Mouse (Mus musculus) kidney, adult 2 months (tissue): ENCODE results near the gene Zmym6. TPM values are rescaled to one million over a fixed set of nuclear protein-coding genes. Genes with fewer than 3 reads are reported as not detected.
"Not testable (repeated sequence)": the region's sequence is repeated elsewhere in the genome, so short reads cannot be mapped to it uniquely, and the experiment has no call there.

Source experiments
- DNase-seq: peaks from one replicate; pipeline ENCODE4 v3.0.0; 2021
- H3K27ac ChIP-seq: fragments of 200-500 bp; 2 replicates; pipeline ENCODE4 v1.5.1; 2012; ENCODE audit warnings: low read depth, low read length, control low read depth, inconsistent platforms; ENCODE audit not compliant: insufficient read depth
- H3K27me3 ChIP-seq: fragments of 200-500 bp; replicated peaks from 2 replicates; pipeline ENCODE4 v1.6.1; 2012; ENCODE audit warnings: mild to moderate bottlenecking, moderate library complexity, low read length, inconsistent platforms; ENCODE audit not compliant: control insufficient read depth, insufficient read depth
- H3K36me3 ChIP-seq: fragments of 200-500 bp; 2 replicates; pipeline ENCODE4 v1.6.1; 2012; ENCODE audit warnings: mild to moderate bottlenecking, moderate library complexity, low read length, inconsistent platforms; ENCODE audit not compliant: control insufficient read depth, insufficient read depth
- H3K4me1 ChIP-seq: fragments of 200-500 bp; 2 replicates; pipeline ENCODE4 v1.6.1; 2011; ENCODE audit warnings: low read length; ENCODE audit not compliant: control insufficient read depth, insufficient read depth
- H3K4me3 ChIP-seq: fragments of 200-500 bp; 2 replicates; pipeline ENCODE4 v1.5.1; 2011; ENCODE audit warnings: mild to moderate bottlenecking, low read depth, low read length, control low read depth; ENCODE audit not compliant: insufficient read depth
- CTCF ChIP-seq: fragments of 200-500 bp; conservative IDR thresholded peaks from 2 replicates; pipeline ENCODE4 v1.5.1; 2011; ENCODE audit warnings: low read depth, mild to moderate bottlenecking, control low read depth, low read length, moderate library complexity, mixed read lengths; ENCODE audit not compliant: insufficient read depth, insufficient read length
- POLR2A ChIP-seq: fragments of 200-500 bp; IDR thresholded peaks from one replicate; pipeline ENCODE4 v1.6.1; 2011; ENCODE audit warnings: low read depth, low read length, control low read depth
- WGBS: fragments of 180-500 bp; shearing (Covaris S2); methylation state at CpG from one replicate; pipeline ENCODE4 v1.1.7; 2018; 5-methylcytosine and 5-hydroxymethylcytosine counted together
- polyA plus RNA-seq: library from polyadenylated mRNA; depleted of rRNA; stranded (reverse); fragments of >200 nt; gene quantifications from 2 replicates; pipeline ENCODE4 v1.2.3, GENCODE M21; 2012

The Zmym6 gene
- polyA plus RNA-seq, 1 experiment, result 5.3 TPM

DNA sequence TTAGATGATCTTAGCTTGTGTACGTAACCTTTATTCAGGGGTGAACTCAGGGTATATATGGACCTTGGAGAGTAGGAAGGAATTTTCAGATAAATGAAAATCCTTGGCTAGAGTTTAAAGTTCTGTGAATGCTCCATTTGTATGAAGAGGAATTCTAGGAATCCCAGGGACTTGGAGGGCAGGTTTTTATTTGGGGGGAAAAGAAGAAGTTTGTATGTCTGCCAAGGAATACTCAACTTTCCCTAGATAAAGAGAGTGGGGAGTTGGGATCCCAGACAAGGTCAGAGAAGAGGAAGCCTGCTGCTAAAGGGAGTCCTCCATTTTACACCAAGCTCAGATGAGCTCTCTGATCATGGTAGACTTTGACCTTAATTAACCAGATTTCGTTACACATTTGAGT, 5.9 kb downstream of the Zmym6 start:
- Histone ChIP-seq H3K4me1 (peaks cover 3% of the 10 kb centered on the region; the same call in 1 of the 2 replicates), H3K36me3 (no peaks in the 10 kb centered on the region), H3K4me3 (no peak overlapping the region), H3K27me3 (no peaks in the 10 kb centered on the region), H3K27ac (no peak overlapping the region)
- DNase-seq, result peak; percentile 40
- TF ChIP-seq CTCF (no peak), POLR2A (no peak)
- 77% methylated on average over 2 of the region's 2 CpGs for WGBS

DNA sequence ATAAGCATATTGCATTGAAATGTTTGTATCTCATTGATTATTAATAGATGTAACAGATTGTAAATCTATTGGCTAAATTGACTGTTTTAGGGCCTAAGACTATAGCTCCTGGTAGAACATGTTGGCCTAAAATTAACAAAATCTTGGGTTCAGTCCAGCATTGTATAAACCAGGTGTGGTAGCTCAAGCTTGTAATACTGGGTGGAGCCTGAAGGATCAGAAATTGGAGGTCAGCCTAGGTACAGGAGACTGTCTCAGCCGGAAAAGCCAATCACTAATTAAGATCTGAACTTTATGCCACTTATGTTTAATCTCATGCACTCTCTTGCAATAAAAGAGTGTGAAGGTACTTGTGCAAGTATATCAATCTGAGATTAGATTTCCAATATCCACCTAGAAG, 8.6 kb downstream of the Zmym6 start:
- Histone ChIP-seq H3K27me3 (no peaks in the 10 kb centered on the region), H3K4me1 (no peaks in the 10 kb centered on the region), H3K36me3 (peaks cover 3% of the 10 kb centered on the region; the same call in 1 of the 2 replicates), H3K4me3 (no peak overlapping the region), H3K27ac (no peak overlapping the region)
- DNase-seq, result no peak
- WGBS, result 53% methylated on average over 1 of the region's 1 CpGs
- TF ChIP-seq POLR2A (no peak), CTCF (no peak)

DNA sequence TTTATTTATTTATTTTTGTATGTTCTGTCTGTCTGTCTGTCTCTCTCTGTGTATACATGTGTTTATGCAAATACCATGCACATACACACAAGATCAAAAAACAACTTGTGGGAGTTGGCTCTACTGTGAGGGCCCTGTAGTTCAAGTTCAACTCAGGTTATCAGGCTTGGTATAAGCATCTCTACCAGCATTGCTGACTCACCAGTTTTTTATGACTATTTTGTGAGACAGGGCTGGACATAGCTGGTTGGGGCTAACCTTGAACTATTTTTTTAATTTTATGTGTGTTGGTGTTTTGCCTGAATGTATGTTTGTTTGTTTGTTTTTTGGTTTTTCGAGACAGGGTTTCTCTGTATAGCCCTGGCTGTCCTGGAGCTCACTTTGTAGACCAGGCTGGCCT, 14.0 kb downstream of the Zmym6 start:
- Histone ChIP-seq H3K4me1 (no peaks in the 10 kb centered on the region), H3K27me3 (no peaks in the 10 kb centered on the region), H3K27ac (no peak overlapping the region), H3K36me3 (peaks cover 3% of the 10 kb centered on the region; the same call in 1 of the 2 replicates), H3K4me3 (no peak overlapping the region)
- DNase-seq, result no peak
- 97% methylated on average over 1 of the region's 1 CpGs for WGBS
- TF ChIP-seq CTCF (no peak), POLR2A (no peak)

DNA sequence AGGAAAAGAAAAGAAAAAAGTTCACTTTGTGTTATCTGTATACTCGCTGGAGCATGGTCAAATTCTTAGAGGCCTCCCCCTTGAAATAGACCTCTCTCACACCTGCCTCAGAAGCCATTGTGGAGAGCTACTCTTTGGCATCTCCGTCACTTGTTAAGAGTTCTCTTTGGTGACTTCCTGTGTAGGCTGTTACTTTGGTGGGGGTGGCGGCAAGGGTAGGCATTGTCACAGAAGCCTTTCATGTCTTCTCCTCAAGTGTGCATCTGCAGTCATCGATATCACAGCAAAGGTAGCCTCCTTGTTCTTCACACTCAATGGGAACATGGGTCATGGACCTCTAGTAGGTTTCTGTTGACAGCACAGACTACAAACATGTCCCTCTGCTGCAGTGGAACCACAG, 17.9 kb downstream of the Zmym6 start:
- Histone ChIP-seq H3K4me1 (no peaks in the 10 kb centered on the region), H3K27ac (no peak overlapping the region), H3K4me3 (no peak overlapping the region), H3K27me3 (no peaks in the 10 kb centered on the region), H3K36me3 (no peaks in the 10 kb centered on the region)
- WGBS, result 94% methylated on average over 4 of the region's 4 CpGs
- TF ChIP-seq CTCF, result no peak
- no peak for TF ChIP-seq POLR2A
- no peak for DNase-seq

DNA sequence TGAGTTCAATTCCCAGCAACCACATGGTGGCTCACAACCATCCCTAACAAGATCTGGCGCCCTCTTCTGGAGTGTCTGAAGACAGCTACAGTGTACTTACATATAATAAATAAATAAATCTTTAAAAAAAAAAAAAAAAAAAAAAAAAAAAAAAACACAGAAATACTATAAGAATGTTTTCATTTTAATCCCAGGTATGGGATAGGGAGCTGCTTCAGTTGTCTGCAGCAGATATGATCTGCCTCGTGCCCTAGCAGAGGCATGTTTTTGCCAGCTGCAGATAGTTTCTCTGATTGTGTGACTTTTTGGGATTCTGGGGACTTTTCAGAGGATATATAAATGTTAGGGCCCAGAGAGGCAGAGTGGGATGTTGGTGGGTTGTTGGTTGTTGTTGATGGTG, 22.4 kb downstream of the Zmym6 start:
- not testable (repeated sequence) for H3K4me1 ChIP-seq, H3K4me3 ChIP-seq, H3K27me3 ChIP-seq, H3K36me3 ChIP-seq, DNase-seq, H3K27ac ChIP-seq
- WGBS, result 100% methylated on average over 1 of the region's 2 CpGs

DNA sequence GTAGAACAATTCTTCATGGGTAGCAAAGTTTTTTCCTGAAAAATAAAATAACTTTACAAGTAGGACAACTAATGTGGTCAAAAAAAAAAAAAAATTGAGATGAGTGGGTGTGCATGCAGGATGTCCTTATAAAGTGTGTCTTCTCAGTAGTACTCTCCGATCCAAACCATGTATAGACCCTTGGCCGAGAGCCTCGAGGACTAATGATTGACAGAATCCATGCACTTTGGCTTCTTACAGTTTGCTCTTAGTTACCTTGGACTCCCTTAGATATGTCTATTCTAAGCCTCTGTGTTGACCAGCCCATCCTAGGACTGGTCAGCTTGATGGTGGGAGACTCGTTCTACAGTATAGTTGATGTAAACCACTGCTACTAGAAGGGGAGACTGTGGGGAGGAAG, 30.4 kb downstream of the Zmym6 start:
- peaks cover 5% of the 10 kb centered on the region for H3K4me1 ChIP-seq
- H3K36me3 ChIP-seq, result no peaks in the 10 kb centered on the region; the same call in none of the 2 replicates
- WGBS, result 64% methylated on average over 4 of the region's 4 CpGs
- no peak overlapping the region for H3K4me3 ChIP-seq
- H3K27me3 ChIP-seq, result no peaks in the 10 kb centered on the region
- H3K27ac ChIP-seq, result no peak overlapping the region
- peak; percentile 82 for DNase-seq
- no peak for TF ChIP-seq CTCF
- TF ChIP-seq POLR2A, result no peak

DNA sequence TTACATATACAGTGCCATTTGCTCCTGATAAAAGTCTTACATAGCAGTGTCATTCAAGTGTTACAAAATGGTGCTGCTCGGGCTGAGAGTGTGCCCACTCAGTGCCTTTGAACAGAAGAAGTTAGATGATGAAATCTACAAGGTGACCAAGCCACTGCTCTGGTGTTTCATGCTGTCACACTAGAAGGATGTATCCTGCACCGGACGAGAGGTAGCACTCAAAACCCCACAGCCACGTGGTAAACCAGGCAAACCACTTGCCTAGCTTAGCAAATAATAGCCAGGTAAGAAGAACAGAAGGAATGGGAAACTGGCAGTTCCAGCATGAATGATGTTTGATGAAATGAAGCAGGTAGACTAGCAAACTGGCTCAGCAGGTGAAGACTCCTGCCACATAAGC, 33.4 kb downstream of the Zmym6 start:
- H3K4me3 ChIP-seq, result no peak overlapping the region
- no peak overlapping the region for H3K27ac ChIP-seq
- H3K4me1 ChIP-seq, result peaks cover 5% of the 10 kb centered on the region
- DNase-seq, result no peak
- peaks cover 2% of the 10 kb centered on the region for H3K36me3 ChIP-seq
- no peaks in the 10 kb centered on the region for H3K27me3 ChIP-seq
- TF ChIP-seq CTCF, result no peak
- no peak for TF ChIP-seq POLR2A
- 77% methylated on average over 4 of the region's 4 CpGs for WGBS

DNA sequence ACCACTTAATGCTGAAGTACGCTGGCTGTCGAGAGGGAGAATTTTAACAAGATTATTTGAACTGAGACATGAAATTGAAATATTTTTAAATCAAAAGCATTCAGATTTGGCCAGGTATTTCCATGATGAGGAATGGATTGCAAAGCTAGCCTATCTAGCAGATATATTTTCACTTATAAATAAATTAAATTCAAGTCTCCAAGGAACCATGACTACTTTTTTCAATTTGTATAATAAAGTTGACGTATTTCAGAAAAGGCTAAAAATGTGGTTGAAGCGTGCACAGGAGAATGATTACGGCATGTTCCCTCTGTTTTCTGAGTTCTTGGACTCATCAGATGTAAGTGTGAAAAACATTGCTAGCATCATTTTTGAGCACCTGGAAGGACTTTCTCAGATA, 46.2 kb downstream of the Zmym6 start, which contains the start of gene Tmem35b:
Gene Tmem35b (plus strand): TSS at position 301 of the 400 bp plus-strand sequence.
- DNase-seq, result no peak
- TF ChIP-seq CTCF, result no peak
- TF ChIP-seq POLR2A, result no peak
- Histone ChIP-seq H3K36me3 (peaks cover 1% of the 10 kb centered on the region; the same call in 1 of the 2 replicates), H3K4me1 (0 out of 2 replicates have a peak, but pooled peaks cover 2% of the 10 kb centered on the region), H3K4me3 (no peak within 1 kb of the TSS), H3K27ac (no peak within 1 kb of the TSS), H3K27me3 (no peaks in the 10 kb centered on the region)
- WGBS, result 96% methylated on average over 5 of the region's 5 CpGs
